Mouse (Mus musculus): ENCODE measurements at regions not wholly inside any gene's neighbourhood (a gene's known extent, or its start where the extent isn't known, plus 50 kb on each side); places are given as distances from the start of the nearest gene placed in this dataset.

DNA sequence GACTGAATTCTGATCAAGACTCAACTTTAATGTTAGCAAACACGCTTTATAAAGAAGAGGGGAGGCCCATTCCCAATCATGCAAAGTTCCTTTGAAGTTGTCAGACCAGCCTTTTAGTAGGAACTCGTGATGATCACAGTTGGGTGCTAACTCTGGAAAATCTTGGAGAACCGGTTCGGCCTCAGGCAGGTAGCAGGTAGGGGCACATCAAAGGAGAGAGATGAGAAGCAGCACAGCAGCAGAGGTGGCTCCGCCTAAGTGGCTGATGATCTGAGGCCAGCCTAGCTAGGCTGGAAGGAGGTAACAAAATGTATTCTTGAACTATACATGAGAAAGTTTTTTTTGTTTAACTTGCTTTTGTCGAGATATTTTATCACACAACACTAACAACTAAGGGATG is 742.7 kb upstream of the Gpc5 start:
- TF ChIP-seq CTCF (IDR thresholded peaks at IDR 0.05; ENCODE audit: borderline replicate concordance, insufficient read depth, low read depth, low read length) (no peak), POLR2A (IDR thresholded peaks at IDR 0.05; ENCODE audit: borderline replicate concordance, insufficient read depth, low read length) (no peak)
